Mouse (Mus musculus) layer of hippocampus, adult 11-12 months (tissue): ENCODE measurements around the gene Etl4.
A peak's percentile ranks its signal among the peaks of the same experiment; 100 is the strongest.

Experiments used
- DNase-seq: peaks from one replicate; pipeline ENCODE4 v3.0.0; 2022; ENCODE audit warnings: low spot score

Etl4 gene

DNA sequence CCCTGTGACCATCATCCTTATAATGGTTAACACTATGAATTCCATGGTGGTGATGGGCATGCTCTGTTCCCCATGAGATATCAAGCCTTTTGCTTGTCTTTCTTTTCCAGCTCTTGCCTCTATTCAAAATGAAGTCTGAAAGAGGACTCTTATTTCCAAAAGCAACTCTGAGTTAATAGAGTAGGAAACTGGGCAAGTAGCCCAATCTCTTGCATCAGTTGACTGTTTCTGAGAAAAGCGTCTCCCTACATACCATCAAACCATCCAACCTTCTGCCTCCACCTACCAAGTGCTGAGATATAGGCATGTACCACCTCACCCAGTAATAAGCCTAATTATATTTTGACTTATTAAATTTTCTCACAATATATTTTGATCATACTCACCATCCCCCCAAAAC is 658.9 kb downstream of the Etl4 start:
- DNase-seq: no peak

DNA sequence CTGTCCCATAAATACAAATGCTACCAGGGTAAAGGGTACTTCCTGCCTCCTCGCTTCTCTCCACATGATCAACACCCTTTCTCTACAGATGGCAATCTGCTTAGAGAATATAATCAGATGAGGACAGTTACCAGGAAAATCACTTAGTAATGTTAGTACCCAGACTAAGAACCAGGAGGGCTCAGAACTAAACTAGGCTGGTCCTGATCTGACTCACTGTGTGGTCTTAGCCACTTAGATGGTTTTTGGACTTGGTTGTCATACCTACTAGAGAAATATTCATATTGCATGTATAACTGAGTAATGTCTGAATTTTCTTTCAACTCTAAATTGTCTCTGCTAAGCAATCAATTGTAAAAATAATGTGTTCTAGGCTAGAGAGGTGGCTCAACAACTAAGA is 662.4 kb downstream of the Etl4 start:
- no peak for DNase-seq

DNA sequence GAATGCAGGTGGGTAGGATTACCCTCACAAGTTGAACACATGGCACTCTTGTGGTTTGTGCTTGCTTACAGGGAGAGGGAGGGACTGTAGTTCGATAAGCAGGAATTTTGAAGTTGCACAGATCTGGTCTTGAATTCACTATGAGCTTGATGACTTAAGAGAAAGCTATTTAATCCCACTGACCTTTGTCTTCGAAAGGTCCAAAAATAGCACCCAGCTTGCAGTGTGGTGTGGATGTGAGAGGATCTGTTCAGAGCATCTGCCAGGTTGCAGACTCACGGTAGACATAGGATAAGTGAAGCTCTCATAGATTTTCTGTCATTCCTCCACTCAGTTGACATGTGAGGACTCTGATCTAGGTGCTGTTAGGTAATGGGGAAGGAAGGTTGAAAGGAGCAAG is 670.8 kb downstream of the Etl4 start:
- no peak for DNase-seq

DNA sequence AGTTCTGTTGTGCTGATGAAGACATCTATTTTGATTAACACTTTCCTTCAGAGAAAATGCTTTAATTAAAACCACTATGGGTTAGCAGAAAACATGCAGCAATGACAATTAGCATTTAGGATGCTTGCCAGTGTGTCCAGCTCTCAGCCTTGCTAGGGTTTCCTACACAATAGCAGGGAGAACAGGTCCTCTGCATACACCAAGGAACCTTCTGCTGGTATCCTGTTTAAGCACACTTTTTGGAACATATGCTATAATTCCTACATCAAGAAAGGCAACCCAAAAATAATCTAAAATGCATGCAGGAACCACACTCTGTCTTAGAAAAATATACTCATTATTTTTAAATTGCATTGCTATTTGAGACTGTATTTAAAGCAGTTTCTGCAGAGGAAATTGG is 673.5 kb downstream of the Etl4 start:
- DNase-seq: no peak

DNA sequence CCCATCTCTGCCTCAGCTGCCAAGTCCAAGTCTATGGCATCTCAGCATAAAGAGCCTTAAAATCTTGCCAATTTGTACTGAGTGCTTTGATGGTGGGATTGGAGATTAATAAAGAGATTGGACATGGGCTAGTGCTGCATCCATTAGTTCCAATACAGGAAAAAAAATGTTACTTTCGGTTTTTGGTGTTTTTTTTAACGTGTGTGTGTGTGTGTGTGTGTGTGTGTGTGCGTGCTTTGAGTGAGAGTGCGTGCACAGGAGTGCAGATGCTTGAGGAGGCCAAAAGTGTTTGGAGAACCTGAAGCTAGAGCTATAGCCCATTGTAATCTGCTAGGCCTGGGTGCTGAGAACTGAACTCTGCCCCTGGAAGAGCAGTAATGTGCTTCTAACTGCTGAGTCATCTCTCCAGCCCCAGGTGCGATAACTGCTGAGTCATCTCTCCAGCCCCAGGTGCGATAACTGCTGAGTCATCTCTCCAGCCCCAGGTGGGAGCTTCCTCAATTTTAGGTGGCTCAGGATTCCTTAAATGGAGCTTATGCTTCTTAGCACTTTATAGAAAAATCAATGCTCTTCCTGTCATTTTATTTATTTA is 674.1 kb downstream of the Etl4 start:
- DNase-seq: no peak

DNA sequence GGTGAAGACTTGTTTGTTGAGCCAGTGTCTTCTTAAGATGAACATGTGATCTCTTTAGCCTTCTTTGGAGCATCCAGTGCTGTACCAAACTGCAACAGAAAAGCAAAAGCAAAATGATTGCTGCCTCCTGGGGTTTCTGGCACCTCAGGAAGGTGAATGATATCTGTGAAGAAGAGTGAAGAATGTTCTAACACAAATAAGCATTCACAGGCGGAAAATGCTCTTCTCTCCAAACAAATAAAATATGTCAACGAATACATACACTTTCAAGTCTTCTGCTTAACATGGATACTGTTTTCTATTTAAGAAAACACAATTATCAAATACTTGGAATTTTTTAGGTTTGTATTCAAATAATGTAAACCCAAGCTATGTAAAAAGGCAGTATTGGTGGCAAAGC is 678.3 kb downstream of the Etl4 start:
- no peak for DNase-seq

DNA sequence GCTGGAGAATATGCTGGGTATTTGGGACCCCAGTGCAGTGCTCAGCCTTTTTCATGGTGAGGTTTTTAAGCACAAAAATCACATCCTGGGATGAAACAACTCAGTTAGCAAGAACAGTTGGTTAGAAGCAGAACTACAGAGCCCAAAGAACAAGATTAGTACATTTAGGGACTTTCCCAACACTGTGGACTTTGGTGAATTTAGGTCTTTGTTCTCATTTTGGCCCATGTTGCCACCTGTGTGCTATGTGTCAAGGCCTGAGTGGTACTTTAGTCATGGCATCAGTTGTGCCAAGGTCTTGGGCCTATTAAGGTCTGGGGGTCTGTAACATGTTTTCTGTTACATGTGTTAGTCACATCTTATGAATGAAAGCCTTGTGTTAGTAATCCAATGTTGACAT is 679.1 kb downstream of the Etl4 start:
- DNase-seq: no peak

DNA sequence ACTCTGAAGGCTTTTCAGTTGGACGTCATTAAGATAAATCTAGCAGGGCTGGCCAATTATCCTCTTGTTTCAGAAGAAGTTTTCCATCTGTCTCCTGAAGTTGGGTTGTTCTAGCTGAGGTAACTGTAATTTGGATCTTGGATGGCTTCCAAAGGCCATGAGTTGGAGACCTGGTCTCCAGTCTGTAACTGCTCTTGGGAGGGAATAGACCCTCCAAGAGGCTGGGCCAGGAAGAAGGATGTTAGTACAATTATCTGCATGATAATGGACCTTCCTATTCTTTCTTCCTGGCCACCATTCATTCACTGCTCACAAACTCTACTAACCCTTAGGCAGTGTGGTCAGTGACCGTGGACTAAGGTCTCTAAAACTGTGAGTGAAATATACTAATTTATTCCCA is 684.5 kb downstream of the Etl4 start:
- DNase-seq: no peak

DNA sequence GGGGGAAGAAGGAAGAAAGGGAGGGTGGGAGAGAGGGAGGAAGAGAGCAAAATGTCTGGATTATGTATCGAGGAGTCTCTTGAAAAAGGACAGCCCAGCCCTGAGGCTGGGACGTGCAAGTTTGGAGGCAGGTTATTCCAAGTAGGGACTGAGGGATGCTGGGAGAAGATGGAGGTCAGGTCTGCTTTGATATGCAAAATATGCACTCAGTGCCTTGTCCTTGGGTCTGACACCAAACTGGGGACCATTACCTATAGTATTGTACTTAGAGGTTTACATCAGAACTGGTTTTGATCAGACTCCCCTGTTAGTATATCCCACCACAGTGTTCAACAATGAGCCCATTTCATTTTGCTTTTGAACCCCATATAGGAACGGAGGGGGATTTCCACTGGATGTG is 685.4 kb downstream of the Etl4 start:
- DNase-seq: no peak

DNA sequence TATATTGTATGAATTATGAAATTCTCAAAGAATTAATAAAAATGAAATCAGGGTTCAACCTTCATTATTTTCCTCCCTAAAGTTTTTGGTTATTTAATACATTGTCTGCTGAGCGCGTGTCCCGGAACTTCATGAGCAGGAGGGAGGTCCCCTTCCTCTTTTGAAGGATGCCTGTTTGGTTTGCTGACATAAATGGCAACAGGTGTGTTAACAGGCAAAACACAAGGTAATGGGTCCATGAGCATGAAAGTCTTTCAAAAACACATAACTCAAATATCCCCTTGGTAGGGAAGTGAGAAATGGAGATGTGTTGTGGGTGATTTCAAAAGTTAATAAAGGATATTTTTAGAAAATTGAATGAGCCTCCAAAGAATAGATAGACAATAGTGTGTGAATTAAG is 687.0 kb downstream of the Etl4 start:
- DNase-seq: no peak

DNA sequence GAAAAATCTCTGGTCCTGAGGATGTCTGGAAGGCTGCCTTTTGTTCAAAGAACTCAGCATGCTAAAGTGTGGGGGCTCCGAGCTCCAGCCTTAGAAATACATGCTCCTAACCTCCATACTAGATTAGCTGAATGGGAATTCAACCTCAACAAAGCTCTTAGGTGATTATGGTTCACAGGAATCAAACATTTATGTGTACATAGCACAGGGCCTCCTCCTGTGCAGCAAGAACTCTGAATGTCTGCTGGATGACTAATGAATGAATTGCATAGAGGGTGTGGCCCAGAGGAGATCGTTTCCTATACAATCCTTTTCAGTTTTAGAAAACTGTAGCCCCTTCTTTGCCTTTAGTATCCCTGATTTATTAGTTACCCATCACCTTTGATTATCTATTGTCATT is 687.6 kb downstream of the Etl4 start:
- no peak for DNase-seq

DNA sequence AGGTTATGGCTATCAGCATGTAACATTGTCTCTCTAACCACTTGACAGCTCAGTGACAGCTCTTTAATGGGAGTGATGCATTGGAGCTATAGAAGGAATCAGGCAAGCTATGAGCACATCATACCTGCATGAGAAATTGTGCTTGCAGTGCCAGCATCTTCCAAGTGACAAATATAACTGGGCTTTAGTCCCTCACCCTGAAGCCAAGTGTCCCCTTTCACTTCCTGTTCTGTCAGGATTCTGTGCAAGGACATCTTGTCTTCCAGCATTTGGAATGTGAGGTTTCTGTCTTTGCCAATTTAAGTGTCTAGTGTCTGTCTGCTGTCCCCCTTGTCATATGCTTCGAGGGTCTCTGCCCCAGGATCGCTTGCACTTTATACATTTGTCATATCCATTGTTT is 693.1 kb downstream of the Etl4 start:
- DNase-seq: no peak

DNA sequence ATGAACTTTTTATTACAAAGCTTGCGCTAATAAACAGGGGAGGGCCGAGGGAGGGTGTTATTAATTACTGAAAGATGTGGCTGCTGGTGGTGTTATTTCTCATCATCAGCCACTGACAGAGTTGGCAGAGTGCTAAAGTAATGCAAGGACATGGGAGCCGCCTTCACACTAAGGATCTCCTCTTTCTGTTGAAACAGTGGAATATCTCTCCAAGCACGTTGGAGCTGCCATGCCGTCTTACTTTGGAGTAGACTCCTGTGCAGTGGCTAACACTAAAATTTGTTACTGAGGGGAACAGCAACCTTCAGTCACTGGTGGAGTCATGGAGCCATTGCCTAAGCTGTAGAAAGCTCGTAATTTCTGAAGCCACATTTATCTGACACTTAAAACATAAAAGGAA is 694.0 kb downstream of the Etl4 start:
- DNase-seq: no peak

DNA sequence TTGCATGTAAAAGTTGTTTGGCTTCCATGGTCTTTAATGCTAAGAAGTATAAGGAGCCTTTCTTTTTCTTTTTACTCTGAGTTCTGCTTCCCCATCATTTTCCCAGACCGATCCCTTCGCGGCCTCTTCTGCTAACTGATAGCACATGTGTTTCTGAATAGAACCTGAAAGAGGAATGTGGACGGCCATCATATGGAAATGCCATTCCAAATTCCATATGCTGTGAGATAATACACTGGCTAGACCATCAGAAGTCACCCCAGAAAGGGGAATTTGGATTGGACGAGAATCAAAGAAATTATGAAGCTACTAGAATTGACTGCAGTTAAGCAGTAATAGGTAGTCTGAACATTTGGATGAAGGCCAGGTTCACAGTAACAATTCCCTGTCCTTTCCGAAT is 694.4 kb downstream of the Etl4 start:
- DNase-seq: no peak

DNA sequence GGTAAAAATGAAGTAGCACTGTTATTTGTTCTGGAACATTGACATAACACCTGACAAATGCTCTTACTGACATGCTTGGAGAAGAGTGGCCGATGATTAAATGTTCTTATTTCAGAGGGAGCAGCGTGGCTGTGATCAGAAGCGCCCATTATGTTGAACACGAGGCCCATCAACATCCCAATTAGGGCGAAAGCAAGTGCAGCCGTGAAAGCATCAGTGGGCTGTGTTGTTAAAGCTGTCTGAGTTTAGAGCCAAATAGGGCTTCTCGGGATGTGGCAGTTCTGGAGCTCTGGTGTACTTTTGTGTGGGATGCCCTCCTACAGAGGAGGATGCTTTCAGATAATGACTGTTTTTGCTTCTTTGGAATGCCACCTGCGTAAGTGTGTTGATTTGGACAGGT is 699.6 kb downstream of the Etl4 start:
- DNase-seq: peak; percentile 9

DNA sequence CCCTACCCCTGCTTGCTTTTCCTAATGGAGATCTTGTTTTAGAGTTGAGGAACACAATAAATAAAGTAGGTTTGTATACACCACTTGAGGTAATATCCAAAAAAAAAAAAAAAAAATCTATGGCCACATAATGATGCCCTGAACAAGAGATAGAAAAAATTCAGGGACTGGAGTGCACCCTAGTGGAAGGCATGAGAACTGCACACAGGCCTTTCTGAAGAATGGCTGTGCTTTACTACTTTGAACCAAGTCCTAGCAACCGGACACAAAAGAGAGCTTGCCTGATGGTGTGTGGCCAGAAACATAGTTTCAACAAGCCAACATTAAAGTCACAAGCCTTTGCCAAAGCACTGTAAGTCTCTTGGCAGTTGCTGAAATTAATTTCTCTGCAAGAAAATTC is 706.4 kb downstream of the Etl4 start:
- DNase-seq: peak; percentile 45

DNA sequence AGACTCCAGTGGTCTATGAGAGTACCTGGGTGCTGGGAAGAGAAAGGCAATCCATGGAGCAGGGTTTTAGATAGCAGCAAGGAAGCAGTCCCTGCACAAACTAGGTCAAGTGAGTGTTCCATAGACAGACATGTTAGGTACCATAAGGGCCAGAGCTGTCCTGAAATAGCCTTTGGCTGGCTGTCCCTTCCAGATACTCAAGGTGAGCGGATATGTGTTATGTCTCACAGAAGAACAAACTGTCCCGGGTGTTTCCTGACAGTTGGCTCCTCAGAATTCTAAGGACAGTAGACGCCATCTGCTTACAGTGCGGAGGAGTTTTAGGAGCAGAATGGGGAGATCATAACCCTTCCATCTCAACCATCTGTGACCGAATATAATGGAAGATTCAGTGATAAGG is 708.8 kb downstream of the Etl4 start:
- no peak for DNase-seq

DNA sequence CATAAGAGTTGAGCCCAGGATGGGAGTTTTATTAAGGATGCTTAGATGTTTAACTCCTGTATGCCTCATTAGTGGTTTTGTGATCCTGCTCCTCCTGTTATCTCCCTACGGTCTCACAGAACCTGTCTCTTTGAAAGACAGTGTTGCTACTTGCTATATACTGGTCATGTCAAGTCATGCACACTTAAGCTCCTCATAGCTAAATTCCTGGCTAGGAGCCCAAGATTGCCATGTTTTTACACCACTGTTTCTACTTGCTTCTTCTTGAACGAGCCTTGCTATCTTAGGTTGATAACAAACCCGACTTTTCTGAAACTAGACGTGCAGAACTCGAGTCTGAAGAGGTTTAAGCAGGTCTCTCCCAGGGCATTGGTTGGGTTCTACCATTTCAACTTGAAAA is 710.3 kb downstream of the Etl4 start:
- no peak for DNase-seq

DNA sequence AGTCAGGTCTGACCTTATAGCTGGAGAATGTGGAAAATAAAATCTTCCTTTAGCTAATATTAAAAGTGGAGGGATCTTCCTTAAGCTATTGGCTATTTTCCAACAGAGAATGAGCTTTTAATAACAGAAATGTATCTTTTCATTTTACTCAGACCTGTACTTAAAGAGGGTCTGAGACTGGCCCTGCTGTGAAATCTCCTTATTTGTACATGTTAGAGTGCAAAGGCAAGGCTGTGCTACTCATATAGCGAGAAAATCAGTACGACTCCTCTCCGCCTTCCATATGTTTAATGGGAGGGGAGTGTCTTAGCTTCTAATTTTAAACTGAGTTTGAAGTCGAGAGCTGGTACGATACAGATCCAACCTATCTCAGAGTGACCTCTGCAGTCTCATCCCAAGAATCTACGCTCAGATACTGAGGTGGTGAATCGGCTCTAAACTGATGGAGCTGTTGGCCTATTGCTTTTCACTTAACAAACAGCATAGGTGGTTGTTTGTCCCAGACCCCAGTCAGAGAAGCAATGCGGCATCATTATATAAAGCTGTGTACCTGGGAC is 719.7 kb downstream of the Etl4 start:
- DNase-seq: no peak

DNA sequence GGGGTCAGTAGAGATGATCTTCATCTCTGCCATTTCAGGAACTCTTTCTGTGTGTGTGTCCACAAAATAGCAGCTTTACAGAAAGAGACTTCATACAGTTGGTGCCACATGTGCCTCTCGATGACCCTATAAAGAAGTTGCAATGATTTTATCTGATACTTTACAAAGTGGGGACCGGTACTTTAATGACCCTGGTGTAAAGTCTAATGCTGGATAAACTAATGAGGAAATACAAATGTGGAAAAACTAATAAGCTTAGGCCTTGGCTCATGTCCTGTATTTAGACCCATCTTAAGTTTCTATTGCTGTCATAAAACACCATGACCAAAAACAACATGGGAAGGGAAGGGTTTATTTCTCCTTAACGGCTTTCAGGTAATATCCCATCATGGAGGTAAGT is 729.0 kb downstream of the Etl4 start:
- no peak for DNase-seq

DNA sequence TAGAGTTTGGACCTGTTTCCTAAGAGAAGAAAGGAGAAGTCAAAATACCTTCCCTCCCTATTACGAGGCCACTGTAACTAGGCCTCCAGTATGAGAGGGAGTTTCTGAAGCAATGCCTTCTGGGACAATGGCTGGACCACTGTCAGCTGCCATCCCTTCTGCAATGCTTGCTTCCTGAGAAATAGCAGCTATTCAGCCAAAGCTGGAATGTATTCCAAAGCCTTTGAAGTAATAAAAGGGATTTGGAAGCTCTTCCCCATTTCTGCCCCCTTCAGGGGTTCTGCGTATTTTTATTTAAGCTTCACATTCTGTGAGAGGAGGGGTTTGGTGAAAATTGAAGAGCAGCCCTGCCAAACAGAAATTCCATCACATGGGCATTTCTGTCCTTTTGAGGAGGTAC is 730.1 kb downstream of the Etl4 start:
- DNase-seq: no peak

DNA sequence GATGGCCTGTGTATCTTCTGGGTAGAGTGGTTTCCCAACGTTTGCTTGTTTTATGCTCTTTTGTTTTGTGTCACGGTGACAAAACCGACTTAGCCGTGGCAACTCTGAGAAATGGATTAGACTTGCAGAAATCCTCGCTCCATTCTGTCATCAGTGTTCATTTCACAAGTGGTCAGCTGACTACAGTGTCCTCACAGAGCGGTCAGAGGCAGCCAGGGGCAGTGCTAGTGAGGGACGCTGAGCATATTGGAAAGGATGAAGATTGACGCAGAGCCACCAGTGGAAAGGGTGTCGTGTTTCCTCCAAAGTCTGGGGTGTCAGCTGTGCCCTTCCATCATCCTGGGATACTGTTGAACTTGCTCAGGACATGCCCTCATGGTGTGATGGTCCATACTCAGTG is 733.2 kb downstream of the Etl4 start:
- DNase-seq: no peak

DNA sequence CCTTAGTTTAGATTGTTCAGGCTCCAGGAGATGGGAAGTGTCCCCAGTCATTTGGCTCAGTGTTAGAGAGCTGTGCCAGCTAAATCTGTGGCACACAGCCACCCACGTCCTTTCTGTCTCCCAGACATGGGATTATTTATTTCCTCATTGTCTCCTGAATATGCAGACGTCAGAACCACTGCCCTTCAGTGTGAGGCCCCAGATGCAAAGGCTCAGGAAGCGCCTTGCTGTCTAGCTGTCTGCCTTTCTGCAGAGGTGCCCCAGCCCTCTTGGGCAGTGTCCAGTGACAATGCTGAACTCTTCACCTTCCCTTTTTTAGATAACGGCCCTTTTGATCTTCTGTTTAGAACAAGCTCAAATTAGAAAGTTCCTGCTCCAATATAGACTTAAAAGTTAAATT is 740.2 kb downstream of the Etl4 start:
- peak; percentile 70 for DNase-seq

DNA sequence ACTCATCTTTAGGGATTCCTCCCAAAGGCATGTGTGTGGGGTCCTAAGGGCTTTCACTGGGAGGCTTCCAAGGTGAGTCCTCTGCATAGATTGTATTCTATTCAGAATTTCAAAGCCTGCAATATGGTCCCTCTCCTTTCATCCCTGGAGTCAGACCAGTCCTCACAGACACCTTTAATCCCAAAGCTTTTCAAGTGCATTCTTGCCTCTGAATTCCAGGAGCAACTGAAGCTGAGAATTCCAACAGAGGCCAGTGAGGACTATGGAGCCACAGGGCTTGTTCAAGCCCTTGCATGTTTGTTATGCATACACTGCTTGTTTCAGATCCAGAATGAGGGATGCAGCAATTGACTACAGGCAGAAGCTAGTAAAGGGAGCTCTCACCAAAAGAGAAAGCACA is 743.5 kb downstream of the Etl4 start:
- DNase-seq: no peak

DNA sequence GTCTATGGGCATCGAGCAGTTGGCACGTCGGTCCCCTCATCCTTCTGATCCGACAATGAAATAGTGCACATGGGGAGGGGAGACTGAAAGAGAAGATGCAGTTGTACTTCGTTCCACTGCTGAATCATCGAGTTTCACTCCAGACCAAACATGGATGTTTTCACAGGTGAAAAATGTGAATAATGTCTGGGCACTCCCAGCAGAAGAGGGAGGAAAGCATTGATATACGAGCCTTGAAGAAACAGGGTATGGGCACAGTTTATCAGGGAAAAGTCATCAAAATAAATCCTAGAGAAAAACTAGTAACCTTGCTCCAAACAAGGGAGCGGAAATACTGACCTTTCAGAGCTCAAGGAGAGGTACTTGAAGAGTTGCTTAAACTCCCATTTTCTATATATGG is 744.5 kb downstream of the Etl4 start:
- DNase-seq: no peak
